Mouse (Mus musculus): ENCODE measurements around the gene Dync1i1.

The Dync1i1 gene

GRCm38 (mm10) chr6:5855526-5855925, 130.1 kb downstream of the Dync1i1 start:
- DNase-seq (ENCODE audit: low spot score in 2 of 2): no peak

- DNase-seq (ENCODE audit: low spot score in 2 of 2): peak in 1 of 2 experiments; percentile 33
These were observed 132.9 kb downstream of the Dync1i1 start for GRCm38 (mm10) chr6:5858371-5858770.

GRCm38 (mm10) chr6:5858901-5859598, 133.6 kb downstream of the Dync1i1 start:
- no peak for DNase-seq (ENCODE audit: low spot score in 2 of 2)

- no peak for DNase-seq (ENCODE audit: low spot score in 2 of 2)
These were observed 134.2 kb downstream of the Dync1i1 start for GRCm38 (mm10) chr6:5859630-5860029.

- no peak for DNase-seq (ENCODE audit: low spot score in 2 of 2)
These were observed 140.7 kb downstream of the Dync1i1 start for GRCm38 (mm10) chr6:5866091-5866490.

GRCm38 (mm10) chr6:5867221-5867620, 141.8 kb downstream of the Dync1i1 start:
- DNase-seq (ENCODE audit: low spot score in 2 of 2): no peak

- no peak for DNase-seq (ENCODE audit: low spot score in 2 of 2)
These were observed 145.6 kb downstream of the Dync1i1 start for GRCm38 (mm10) chr6:5871060-5871459.

GRCm38 (mm10) chr6:5871581-5872298, 146.3 kb downstream of the Dync1i1 start:
- DNase-seq (ENCODE audit: low spot score in 2 of 2): no peak

GRCm38 (mm10) chr6:5889341-5889740, 163.9 kb downstream of the Dync1i1 start:
- DNase-seq (ENCODE audit: low spot score in 2 of 2): no peak

- no peak for DNase-seq (ENCODE audit: low spot score in 2 of 2)
These were observed 185.9 kb downstream of the Dync1i1 start for GRCm38 (mm10) chr6:5911295-5911694.

GRCm38 (mm10) chr6:5915028-5915427, 189.6 kb downstream of the Dync1i1 start:
- DNase-seq (ENCODE audit: low spot score in 2 of 2): no peak

GRCm38 (mm10) chr6:5920670-5921069, 195.2 kb downstream of the Dync1i1 start:
- no peak for DNase-seq (ENCODE audit: low spot score in 2 of 2)

- DNase-seq (ENCODE audit: low spot score in 2 of 2): no peak
These were observed 197.2 kb downstream of the Dync1i1 start for GRCm38 (mm10) chr6:5922676-5923075.

GRCm38 (mm10) chr6:5923148-5923547, 197.7 kb downstream of the Dync1i1 start:
- DNase-seq (ENCODE audit: low spot score in 2 of 2): no peak

- DNase-seq (ENCODE audit: low spot score in 2 of 2): peak in 1 of 2 experiments; percentile 24
These were observed 204.7 kb downstream of the Dync1i1 start for GRCm38 (mm10) chr6:5930140-5930539.

- DNase-seq (ENCODE audit: low spot score in 2 of 2): no peak
These were observed 210.3 kb downstream of the Dync1i1 start for GRCm38 (mm10) chr6:5935587-5936353.

GRCm38 (mm10) chr6:5949812-5950392, 224.5 kb downstream of the Dync1i1 start:
- no peak for DNase-seq (ENCODE audit: low spot score in 2 of 2)

GRCm38 (mm10) chr6:5956316-5956913, 231.0 kb downstream of the Dync1i1 start:
- no peak for DNase-seq (ENCODE audit: low spot score in 2 of 2)

- no peak for DNase-seq (ENCODE audit: low spot score in 2 of 2)
These were observed 235.3 kb downstream of the Dync1i1 start for GRCm38 (mm10) chr6:5960728-5961127.

GRCm38 (mm10) chr6:5961960-5962359, 236.5 kb downstream of the Dync1i1 start:
- DNase-seq (ENCODE audit: low spot score in 2 of 2): no peak

GRCm38 (mm10) chr6:5966376-5966775, 240.9 kb downstream of the Dync1i1 start:
- no peak for DNase-seq (ENCODE audit: low spot score in 2 of 2)
